In the genomic region with DNA sequence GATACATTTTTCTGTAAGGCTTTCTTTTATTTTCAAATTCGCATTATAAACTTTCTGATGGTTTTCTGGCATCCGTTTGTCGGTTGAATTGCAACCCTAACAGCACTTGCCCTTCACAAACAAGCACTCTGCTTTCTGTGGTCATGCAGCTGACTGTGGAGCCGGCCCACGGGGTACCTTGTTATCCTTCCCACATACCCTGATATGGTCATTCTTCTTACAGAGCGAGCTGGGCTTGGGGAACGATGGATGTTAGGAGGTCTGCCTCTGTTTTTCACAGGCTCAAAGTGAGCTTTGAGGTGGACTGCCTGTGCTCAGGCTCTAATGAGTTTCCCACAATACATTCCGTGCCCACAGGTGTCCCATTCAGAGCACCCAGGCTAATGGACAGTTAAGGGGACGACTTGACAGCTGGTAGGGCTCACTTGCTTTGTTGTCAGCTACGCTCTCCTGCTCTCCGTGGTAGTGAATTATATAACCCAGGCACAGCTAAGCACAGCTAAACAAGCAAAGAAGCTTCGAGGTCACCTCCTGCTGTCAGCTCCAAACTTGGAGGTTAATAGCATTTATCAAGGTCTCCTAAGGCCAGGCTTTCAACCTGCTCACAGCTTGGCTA, we compare ENCODE assay signal across 10 mouse cellular contexts. TPM values are rescaled to one million over a fixed set of nuclear protein-coding genes. Genes with fewer than 3 reads are reported as not detected.
DNase-seq lines count a peak whose midpoint lies in the region; ATAC-seq lines count a peak whose summit lies in the region.
"Had no signal": no experiment of that assay in that cellular context is flagged by ENCODE, and none has a peak within 500 bp of the region (broad histone marks: within the 10 kb centered on the region; RNA-seq: fewer than 3 reads in every experiment).

No protein-coding gene starts in this region.

- H3K27ac ChIP-seq in stomach, embryonic 15.5 days, result peak overlapping the region; percentile 33; the same call in 1 of the 2 replicates

- peaks cover 17% of the 10 kb centered on the region for H3K4me1 ChIP-seq in stomach, embryonic 15.5 days

- H3K4me2 ChIP-seq in stomach, embryonic 15.5 days, result no peak overlapping the region

- 39% methylated on average over 12 of the region's 12 CpGs for WGBS in stomach, embryonic 15.5 days

- no peaks in the 10 kb centered on the region for H3K27me3 ChIP-seq in stomach, embryonic 15.5 days (replicated peaks)

- H3K9ac ChIP-seq in stomach, embryonic 15.5 days, result no peak overlapping the region

- no peak for ATAC-seq in stomach, embryonic 15.5 days (ENCODE audit: insufficient read depth, low FRiP score, low read depth)

- no peak overlapping the region for H3K4me3 ChIP-seq in stomach, embryonic 15.5 days (replicated peaks)

- no peaks in the 10 kb centered on the region for H3K9me3 ChIP-seq in stomach, embryonic 15.5 days

- DNase-seq in adrenal gland, adult 2 months, result peak; percentile 72
- DNase-seq in adrenal gland, postnatal 25 days, result no peak
- DNase-seq in lung, postnatal 36 days, result peak; percentile 1
- no peak for DNase-seq in lung, postnatal 14 days
- peak; percentile 37 to 51 for DNase-seq in kidney, postnatal 4 days
- no peak for DNase-seq in left cerebral cortex, adult 9 months (ENCODE audit: low spot score in 2 of 2)
- DNase-seq in urinary bladder, adult 18-20 months (ENCODE audit: low spot score in 2 of 2), result no peak

- H3K36me3 ChIP-seq in stomach, embryonic 15.5 days, result no peaks in the 10 kb centered on the region

RNA-seq across cellular contexts. Expression of gene Ptn, which starts 21.3 kb away (rescaled TPM):
- 10 to 100 TPM; 80.1 to 85.0 TPM for total RNA-seq in adrenal gland, adult 2 months (2021)
- polyA plus RNA-seq in adrenal gland, adult 2 months (2012; rRNA removed), result 6.1 and 7.0 TPM in 2 replicates
- total RNA-seq in adrenal gland, postnatal 25 days (2021), result 48.5 and 67.4 TPM in 2 replicates
- 390 and 437 TPM in 2 replicates for polyA plus RNA-seq in stomach, embryonic 15.5 days (2015; fragmentation: Nextera tagmentation; extraction: Ambion mirVana)
- total RNA-seq: granulocyte monocyte progenitor cell, adult 5-6 weeks; monocyte, adult 5-6 weeks had no signal

Comparison
In these comparisons a context has a peak if more than half of its experiments do, and no peak if none do; other contexts are left out.
1. DNase-seq: peak in adrenal gland, adult 2 months (single experiment), lung, postnatal 36 days (single experiment) and kidney, postnatal 4 days (2 of 2); none in adrenal gland, postnatal 25 days (single experiment), lung, postnatal 14 days (single experiment), left cerebral cortex, adult 9 months (0 of 2) and urinary bladder, adult 18-20 months (0 of 2).